Mouse (Mus musculus): ENCODE data around the gene Cacna1e. TPM values are rescaled to one million over a fixed set of nuclear protein-coding genes. Genes with fewer than 3 reads are reported as not detected.

Gene Cacna1e
- polyA plus RNA-seq, 1 experiment from 2014 or later = 35.1 TPM

- 91% methylated on average over 7 of the region's 7 CpGs for WGBS
- H3K27ac ChIP-seq (ENCODE audit: low read depth, low read length) = no peak overlapping the region
- H3K27me3 ChIP-seq (ENCODE audit: control insufficient read depth, insufficient read depth, low read length) = no peaks in the 10 kb centered on the region
- H3K36me3 ChIP-seq (ENCODE audit: control insufficient read depth, insufficient read depth, low read length) = no peaks in the 10 kb centered on the region
- no peak overlapping the region for H3K4me2 ChIP-seq (ENCODE audit: low read depth, low read length)
- no peak overlapping the region for H3K9ac ChIP-seq (replicated peaks; ENCODE audit: low read depth, low read length)
- no peaks in the 10 kb centered on the region for H3K9me3 ChIP-seq (ENCODE audit: control insufficient read depth, low read length)
- H3K4me1 ChIP-seq (ENCODE audit: control insufficient read depth, insufficient read depth, low read length) = no peaks in the 10 kb centered on the region
- no peak for ATAC-seq (ENCODE audit: low read depth)
- H3K4me3 ChIP-seq (ENCODE audit: low read depth, low read length) = no peak overlapping the region
These were observed 63.9 kb downstream of the Cacna1e start for GRCm38 (mm10) chr1:154820422-154820821.

GRCm38 (mm10) chr1:154819960-154820359 lies 64.3 kb downstream of the Cacna1e start:
- H3K4me1 ChIP-seq (ENCODE audit: control insufficient read depth, insufficient read depth, low read length) = no peaks in the 10 kb centered on the region
- no peak overlapping the region for H3K9ac ChIP-seq (replicated peaks; ENCODE audit: low read depth, low read length)
- WGBS = 90% methylated on average over 2 of the region's 2 CpGs
- no peaks in the 10 kb centered on the region for H3K36me3 ChIP-seq (ENCODE audit: control insufficient read depth, insufficient read depth, low read length)
- no peaks in the 10 kb centered on the region for H3K27me3 ChIP-seq (ENCODE audit: control insufficient read depth, insufficient read depth, low read length)
- H3K4me3 ChIP-seq (ENCODE audit: low read depth, low read length) = no peak overlapping the region
- H3K9me3 ChIP-seq (ENCODE audit: control insufficient read depth, low read length) = no peaks in the 10 kb centered on the region
- no peak overlapping the region for H3K4me2 ChIP-seq (ENCODE audit: low read depth, low read length)
- ATAC-seq (ENCODE audit: low read depth) = no peak
- H3K27ac ChIP-seq (ENCODE audit: low read depth, low read length) = no peak overlapping the region

GRCm38 (mm10) chr1:154818742-154819141 lies 65.6 kb downstream of the Cacna1e start:
- no peaks in the 10 kb centered on the region for H3K36me3 ChIP-seq (ENCODE audit: control insufficient read depth, insufficient read depth, low read length)
- H3K9ac ChIP-seq (replicated peaks; ENCODE audit: low read depth, low read length) = no peak overlapping the region
- no peaks in the 10 kb centered on the region for H3K27me3 ChIP-seq (ENCODE audit: control insufficient read depth, insufficient read depth, low read length)
- H3K27ac ChIP-seq (ENCODE audit: low read depth, low read length) = no peak overlapping the region
- whole genome bisulfite sequencing = 57% methylated on average over 1 of the region's 1 CpGs
- no peaks in the 10 kb centered on the region for H3K4me1 ChIP-seq (ENCODE audit: control insufficient read depth, insufficient read depth, low read length)
- H3K4me2 ChIP-seq (ENCODE audit: low read depth, low read length) = no peak overlapping the region
- no peaks in the 10 kb centered on the region for H3K9me3 ChIP-seq (ENCODE audit: control insufficient read depth, low read length)
- ATAC-seq (ENCODE audit: low read depth) = no peak
- H3K4me3 ChIP-seq (ENCODE audit: low read depth, low read length) = no peak overlapping the region

- Histone ChIP-seq H3K27ac (ENCODE audit: low read depth, low read length) (no peak overlapping the region), H3K4me3 (ENCODE audit: low read depth, low read length) (no peak overlapping the region), H3K4me2 (ENCODE audit: low read depth, low read length) (no peak overlapping the region), H3K9me3 (ENCODE audit: control insufficient read depth, low read length) (no peaks in the 10 kb centered on the region), H3K27me3 (ENCODE audit: control insufficient read depth, insufficient read depth, low read length) (no peaks in the 10 kb centered on the region), H3K4me1 (ENCODE audit: control insufficient read depth, insufficient read depth, low read length) (no peaks in the 10 kb centered on the region), H3K9ac (replicated peaks; ENCODE audit: low read depth, low read length) (no peak overlapping the region), H3K36me3 (ENCODE audit: control insufficient read depth, insufficient read depth, low read length) (no peaks in the 10 kb centered on the region)
- peak; percentile 51; the same call in 1 of the 2 replicates for ATAC-seq (ENCODE audit: low read depth)
- WGBS = 65% methylated on average over 6 of the region's 6 CpGs
These were observed 67.5 kb downstream of the Cacna1e start for GRCm38 (mm10) chr1:154816836-154817235.

- H3K9me3 ChIP-seq (ENCODE audit: control insufficient read depth, low read length) = no peaks in the 10 kb centered on the region
- no peak for ATAC-seq (ENCODE audit: low read depth)
- H3K4me3 ChIP-seq (ENCODE audit: low read depth, low read length) = no peak overlapping the region
- no peak overlapping the region for H3K4me2 ChIP-seq (ENCODE audit: low read depth, low read length)
- WGBS = 94% methylated on average over 3 of the region's 3 CpGs
- H3K9ac ChIP-seq (replicated peaks; ENCODE audit: low read depth, low read length) = no peak overlapping the region
- no peak overlapping the region for H3K27ac ChIP-seq (ENCODE audit: low read depth, low read length)
- H3K27me3 ChIP-seq (ENCODE audit: control insufficient read depth, insufficient read depth, low read length) = no peaks in the 10 kb centered on the region
- no peaks in the 10 kb centered on the region for H3K36me3 ChIP-seq (ENCODE audit: control insufficient read depth, insufficient read depth, low read length)
- no peaks in the 10 kb centered on the region for H3K4me1 ChIP-seq (ENCODE audit: control insufficient read depth, insufficient read depth, low read length)
These were observed 68.0 kb downstream of the Cacna1e start for GRCm38 (mm10) chr1:154816267-154816666.

- Histone ChIP-seq H3K4me2 (ENCODE audit: low read depth, low read length) (no peak overlapping the region), H3K4me1 (ENCODE audit: control insufficient read depth, insufficient read depth, low read length) (no peaks in the 10 kb centered on the region), H3K36me3 (ENCODE audit: control insufficient read depth, insufficient read depth, low read length) (no peaks in the 10 kb centered on the region), H3K27ac (ENCODE audit: low read depth, low read length) (no peak overlapping the region), H3K9ac (replicated peaks; ENCODE audit: low read depth, low read length) (no peak overlapping the region), H3K4me3 (ENCODE audit: low read depth, low read length) (no peak overlapping the region), H3K9me3 (ENCODE audit: control insufficient read depth, low read length) (no peaks in the 10 kb centered on the region), H3K27me3 (ENCODE audit: control insufficient read depth, insufficient read depth, low read length) (no peaks in the 10 kb centered on the region)
- WGBS = 83% methylated on average over 1 of the region's 1 CpGs
- ATAC-seq (ENCODE audit: low read depth) = no peak
These were observed 78.6 kb downstream of the Cacna1e start for GRCm38 (mm10) chr1:154805742-154806141.

- Histone ChIP-seq H3K4me3 (ENCODE audit: low read depth, low read length) (no peak overlapping the region), H3K27ac (ENCODE audit: low read depth, low read length) (no peak overlapping the region), H3K9me3 (ENCODE audit: control insufficient read depth, low read length) (no peaks in the 10 kb centered on the region), H3K27me3 (ENCODE audit: control insufficient read depth, insufficient read depth, low read length) (no peaks in the 10 kb centered on the region), H3K36me3 (ENCODE audit: control insufficient read depth, insufficient read depth, low read length) (no peaks in the 10 kb centered on the region), H3K9ac (replicated peaks; ENCODE audit: low read depth, low read length) (no peak overlapping the region), H3K4me1 (ENCODE audit: control insufficient read depth, insufficient read depth, low read length) (no peaks in the 10 kb centered on the region), H3K4me2 (ENCODE audit: low read depth, low read length) (no peak overlapping the region)
- no peak for ATAC-seq (ENCODE audit: low read depth)
- 97% methylated on average over 3 of the region's 3 CpGs for WGBS
These were observed 79.3 kb downstream of the Cacna1e start for GRCm38 (mm10) chr1:154805038-154805437.

- 73% methylated on average over 5 of the region's 5 CpGs for WGBS
- no peaks in the 10 kb centered on the region for H3K4me1 ChIP-seq (ENCODE audit: control insufficient read depth, insufficient read depth, low read length)
- H3K27ac ChIP-seq (ENCODE audit: low read depth, low read length) = no peak overlapping the region
- no peak overlapping the region for H3K4me3 ChIP-seq (ENCODE audit: low read depth, low read length)
- no peaks in the 10 kb centered on the region for H3K36me3 ChIP-seq (ENCODE audit: control insufficient read depth, insufficient read depth, low read length)
- H3K9me3 ChIP-seq (ENCODE audit: control insufficient read depth, low read length) = no peaks in the 10 kb centered on the region
- no peaks in the 10 kb centered on the region for H3K27me3 ChIP-seq (ENCODE audit: control insufficient read depth, insufficient read depth, low read length)
- H3K4me2 ChIP-seq (ENCODE audit: low read depth, low read length) = no peak overlapping the region
- ATAC-seq (ENCODE audit: low read depth) = no peak
- H3K9ac ChIP-seq (replicated peaks; ENCODE audit: low read depth, low read length) = no peak overlapping the region
These were observed 81.9 kb downstream of the Cacna1e start for GRCm38 (mm10) chr1:154802301-154802904.

GRCm38 (mm10) chr1:154799257-154799656 lies 85.0 kb downstream of the Cacna1e start:
- H3K4me1 ChIP-seq (ENCODE audit: control insufficient read depth, insufficient read depth, low read length) = no peaks in the 10 kb centered on the region
- no peak overlapping the region for H3K9ac ChIP-seq (replicated peaks; ENCODE audit: low read depth, low read length)
- ATAC-seq (ENCODE audit: low read depth) = no peak
- H3K36me3 ChIP-seq (ENCODE audit: control insufficient read depth, insufficient read depth, low read length) = no peaks in the 10 kb centered on the region
- no peak overlapping the region for H3K27ac ChIP-seq (ENCODE audit: low read depth, low read length)
- 85% methylated on average over 30 of the region's 31 CpGs for WGBS
- no peaks in the 10 kb centered on the region for H3K9me3 ChIP-seq (ENCODE audit: control insufficient read depth, low read length)
- no peak overlapping the region for H3K4me2 ChIP-seq (ENCODE audit: low read depth, low read length)
- H3K27me3 ChIP-seq (ENCODE audit: control insufficient read depth, insufficient read depth, low read length) = no peaks in the 10 kb centered on the region
- no peak overlapping the region for H3K4me3 ChIP-seq (ENCODE audit: low read depth, low read length)

All from neural tube, embryonic 14.5 days (tissue).